Mouse (Mus musculus): ENCODE measurements at regions not wholly inside any gene's neighbourhood (a gene's known extent, or its start where the extent isn't known, plus 50 kb on each side); places are given as distances from the start of the nearest gene placed in this dataset.

DNA sequence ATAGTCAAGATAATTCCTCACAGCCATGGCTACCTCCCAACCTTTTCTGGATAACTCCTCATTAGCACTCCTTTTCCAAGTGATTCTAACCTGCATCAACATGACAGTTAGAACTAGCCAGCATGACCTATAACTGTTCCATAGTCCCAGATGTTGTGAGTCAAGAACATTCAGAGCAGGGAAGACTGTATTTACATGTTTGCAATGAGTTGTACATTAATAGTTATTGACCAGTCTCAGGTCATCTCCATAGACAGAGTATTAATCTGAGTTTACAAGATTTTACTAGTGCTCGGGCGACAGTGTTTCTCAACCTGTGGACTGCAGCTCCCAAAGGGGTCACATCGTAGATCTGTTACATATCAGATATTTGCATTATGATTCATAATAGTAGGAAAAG lies 1515.3 kb downstream of the Slc22a22 start:
- no peak for DNase-seq (ENCODE audit: low spot score in 2 of 2)

All from gastrocnemius, adult 8-10 months (tissue).